Mouse (Mus musculus) hindbrain, embryonic 10.5 days (tissue): Measurements from ENCODE around the gene Proca1. TPM values are rescaled to one million over a fixed set of nuclear protein-coding genes. Genes with fewer than 3 reads are reported as not detected.

ENCODE experiments used
- DNase-seq: peaks from one replicate; pipeline ENCODE4 v3.0.0-alpha.2; 2017; ENCODE audit warnings: low spot score
- H3K27ac ChIP-seq: fragments of 300-500 bp; sonication (generic); 2 replicates; pipeline ENCODE4 v1.5.1; 2016; ENCODE audit warnings: mild to moderate bottlenecking, moderate library complexity
- H3K27me3 ChIP-seq: fragments of 300-500 bp; sonication (generic); 2 replicates; pipeline ENCODE4 v1.6.1; 2016; ENCODE audit warnings: mild to moderate bottlenecking; ENCODE audit not compliant: poor library complexity, insufficient read depth, severe bottlenecking
- H3K36me3 ChIP-seq: fragments of 300-500 bp; sonication (generic); 2 replicates; pipeline ENCODE4 v1.6.1; 2016; ENCODE audit warnings: mild to moderate bottlenecking, moderate library complexity
- H3K4me1 ChIP-seq: fragments of 300-500 bp; sonication (generic); replicated peaks from 2 replicates; pipeline ENCODE4 v1.6.1; 2016; ENCODE audit warnings: mild to moderate bottlenecking
- H3K4me3 ChIP-seq: fragments of 300-500 bp; sonication (generic); 2 replicates; pipeline ENCODE4 v1.5.1; 2016; ENCODE audit warnings: mild to moderate bottlenecking, moderate library complexity
- H3K9me3 ChIP-seq: fragments of 300-500 bp; sonication (generic); 2 replicates; pipeline ENCODE4 v1.6.1; 2016; ENCODE audit warnings: mild to moderate bottlenecking, moderate library complexity
- WGBS: fragments of 180-500 bp; shearing (Covaris S2); methylation state at CpG from one replicate; pipeline ENCODE4 v1.1.7; 2016; 5-methylcytosine and 5-hydroxymethylcytosine counted together
- polyA plus RNA-seq: library from polyadenylated mRNA; unstranded; fragments of >200 nt; fragmentation: Nextera tagmentation; extraction: Ambion mirVana; gene quantifications from 2 replicates; pipeline ENCODE4 v1.2.1, GENCODE M21; 2016

The Proca1 gene
- polyA plus RNA-seq, 1 experiment from 2014 or later, result 1.6 TPM

GRCm38 (mm10) chr11:78223586-78223985 is 30.4 kb downstream of the Proca1 start:
- DNase-seq, result no peak
- peaks cover 100% of the 10 kb centered on the region for H3K36me3 ChIP-seq
- H3K4me3 ChIP-seq, result no peak overlapping the region
- H3K27ac ChIP-seq, result no peak overlapping the region
- H3K4me1 ChIP-seq, result no peaks in the 10 kb centered on the region
- H3K9me3 ChIP-seq, result no peaks in the 10 kb centered on the region
- no peaks in the 10 kb centered on the region for H3K27me3 ChIP-seq
- 93% methylated on average over 4 of the region's 4 CpGs for WGBS

DNA sequence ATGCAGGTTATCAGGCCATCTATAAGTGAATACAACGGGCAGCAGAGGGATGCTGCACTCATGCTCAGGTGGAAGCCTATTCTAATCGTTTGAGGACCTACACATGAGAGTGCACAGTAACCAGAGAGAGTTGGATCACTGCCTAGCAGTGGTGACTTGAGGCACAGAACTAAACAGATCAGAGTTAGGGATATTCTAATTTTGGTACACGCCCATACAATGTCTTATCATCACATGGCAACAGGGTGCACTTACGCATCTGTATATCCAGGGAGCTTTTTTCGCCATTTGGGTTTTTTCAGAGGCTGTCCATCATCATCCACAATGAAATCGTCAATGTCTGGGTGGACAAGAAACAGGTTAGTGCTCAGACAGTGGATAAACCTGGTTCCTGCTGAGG is 38.3 kb downstream of the Proca1 start:
- no peaks in the 10 kb centered on the region for H3K4me1 ChIP-seq
- WGBS, result 91% methylated on average over 6 of the region's 6 CpGs
- no peak overlapping the region for H3K27ac ChIP-seq
- DNase-seq, result no peak
- no peaks in the 10 kb centered on the region for H3K9me3 ChIP-seq
- H3K4me3 ChIP-seq, result no peak overlapping the region
- H3K36me3 ChIP-seq, result peaks cover 98% of the 10 kb centered on the region
- no peaks in the 10 kb centered on the region for H3K27me3 ChIP-seq

DNA sequence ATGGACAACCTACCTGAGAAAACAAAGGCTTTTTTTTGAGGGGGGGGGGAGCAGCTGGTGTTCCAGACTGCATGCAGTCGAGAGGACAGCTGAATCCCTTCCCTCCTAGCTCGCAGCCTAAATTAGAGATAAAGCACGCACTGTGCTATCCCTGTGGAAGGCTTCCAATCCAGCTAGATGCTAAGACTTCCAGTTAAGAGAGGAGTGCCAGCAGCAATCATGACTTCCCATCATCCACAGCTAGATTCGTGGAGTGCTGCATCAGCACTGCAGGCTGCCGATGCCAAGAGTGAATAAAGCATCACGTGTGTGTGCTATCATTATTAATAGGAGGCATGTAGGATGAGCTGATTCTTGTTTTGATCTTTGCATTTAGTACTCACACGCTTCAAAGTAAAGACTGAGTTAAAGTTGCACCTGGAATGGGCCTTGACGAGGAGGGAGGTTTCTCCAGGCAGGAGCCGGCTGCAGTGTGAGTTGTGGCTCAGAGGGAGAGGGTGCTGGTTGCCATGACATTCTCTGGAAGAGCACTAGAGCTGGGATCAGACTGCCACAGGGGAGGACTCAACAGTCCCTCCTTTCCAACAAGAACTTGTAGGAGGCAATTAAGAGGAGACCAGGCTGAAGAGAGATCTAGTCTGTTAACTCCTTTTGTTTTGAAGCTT is 47.1 kb downstream of the Proca1 start:
- no peak for DNase-seq
- peaks cover 15% of the 10 kb centered on the region for H3K4me1 ChIP-seq

GRCm38 (mm10) chr11:78245261-78245626 is 52.1 kb downstream of the Proca1 start:
- H3K27ac ChIP-seq, result peak overlapping the region; percentile 95
- H3K4me1 ChIP-seq, result peaks cover 37% of the 10 kb centered on the region
- H3K9me3 ChIP-seq, result no peaks in the 10 kb centered on the region
- no peak for DNase-seq
- peak overlapping the region; percentile 99 for H3K4me3 ChIP-seq
- H3K36me3 ChIP-seq, result peaks cover 26% of the 10 kb centered on the region
- WGBS, result under 1% methylated on average over 19 of the region's 19 CpGs
- no peaks in the 10 kb centered on the region for H3K27me3 ChIP-seq

More for the DNA sequence above, 47.1 kb downstream of the Proca1 start:
- Histone ChIP-seq H3K4me3 (no peak overlapping the region), H3K36me3 (peaks cover 56% of the 10 kb centered on the region), H3K9me3 (no peaks in the 10 kb centered on the region), H3K27me3 (no peaks in the 10 kb centered on the region), H3K27ac (no peak overlapping the region)
- 91% methylated on average over 9 of the region's 9 CpGs for WGBS

DNA sequence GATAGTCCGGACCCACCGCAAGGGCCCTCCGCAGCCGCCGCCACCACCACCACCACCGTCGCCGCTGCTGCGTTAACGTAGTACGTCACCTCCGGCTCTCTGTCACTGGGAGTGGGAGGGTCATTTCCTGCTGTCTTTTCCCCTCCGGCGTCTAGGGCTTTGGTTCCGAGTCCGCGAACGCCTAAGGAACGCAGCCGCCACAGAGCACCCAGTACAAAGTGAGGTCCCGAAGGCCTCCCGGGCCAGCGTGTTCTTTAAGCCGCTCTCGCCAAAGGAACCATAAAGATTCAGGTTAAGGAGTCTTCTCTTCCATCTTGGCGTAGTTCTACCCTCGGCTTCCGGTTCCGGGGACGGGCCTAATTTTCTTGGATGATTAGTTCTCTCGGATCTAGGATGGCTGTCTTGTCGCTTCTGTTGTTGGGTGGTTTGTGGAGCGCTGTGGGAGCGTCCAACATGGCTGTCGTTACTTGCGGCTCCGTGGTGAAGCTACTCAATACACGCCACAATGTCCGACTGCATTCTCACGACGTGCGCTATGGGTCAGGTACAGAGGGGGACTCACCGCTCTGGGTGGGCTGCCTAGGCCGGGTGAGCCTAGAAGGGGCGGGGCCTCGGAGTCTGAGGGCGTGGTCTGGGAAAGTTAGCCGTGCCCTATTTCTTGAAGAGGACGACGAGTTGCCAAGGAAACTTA is 52.6 kb downstream of the Proca1 start, which contains the start of the genes Sdf2 and Supt6:
Sdf2 (plus strand) TSS at position 120 of the 691 bp plus-strand sequence.
Supt6 (minus strand) TSS at position 361 of the 691 bp plus-strand sequence.
- Histone ChIP-seq H3K4me1 (peaks cover 37% of the 10 kb centered on the region), H3K4me3 (peak within 1 kb of the TSS; percentile 99), H3K27ac (peak within 1 kb of the TSS; percentile 95), H3K36me3 (peaks cover 26% of the 10 kb centered on the region), H3K9me3 (no peaks in the 10 kb centered on the region), H3K27me3 (no peaks in the 10 kb centered on the region)
- peak; percentile 96 for DNase-seq
- WGBS, result under 1% methylated on average over 50 of the region's 50 CpGs

GRCm38 (mm10) chr11:78246318-78247011 is 53.3 kb downstream of the Proca1 start:
- Histone ChIP-seq H3K9me3 (no peaks in the 10 kb centered on the region), H3K4me1 (peaks cover 37% of the 10 kb centered on the region), H3K27ac (peak overlapping the region; percentile 95), H3K4me3 (peak overlapping the region; percentile 99), H3K27me3 (no peaks in the 10 kb centered on the region), H3K36me3 (peaks cover 30% of the 10 kb centered on the region)
- WGBS, result 56% methylated on average over 7 of the region's 7 CpGs
- DNase-seq, result no peak

DNA sequence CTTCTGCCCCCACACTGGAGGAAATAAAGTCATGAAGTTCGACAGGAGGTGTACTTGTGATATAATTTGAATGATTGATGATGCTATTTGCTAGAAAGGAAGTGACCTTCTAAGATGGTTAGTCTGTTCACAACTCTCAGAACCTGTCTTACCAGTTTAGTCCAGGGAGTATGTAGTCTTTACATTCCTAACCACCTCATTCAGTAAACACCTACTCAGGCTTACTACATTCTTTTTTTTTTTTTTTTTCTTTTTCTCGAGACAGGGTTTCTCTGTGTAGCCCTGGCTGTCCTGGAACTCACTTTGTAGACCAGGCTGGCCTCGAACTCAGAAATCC is 53.8 kb downstream of the Proca1 start:
- Histone ChIP-seq H3K27me3 (no peaks in the 10 kb centered on the region), H3K27ac (no peak overlapping the region), H3K4me1 (peaks cover 37% of the 10 kb centered on the region), H3K9me3 (no peaks in the 10 kb centered on the region), H3K36me3 (peaks cover 32% of the 10 kb centered on the region), H3K4me3 (peak overlapping the region; percentile 99; the same call in 1 of the 2 replicates)
- 78% methylated on average over 3 of the region's 3 CpGs for WGBS
- DNase-seq, result no peak

DNA sequence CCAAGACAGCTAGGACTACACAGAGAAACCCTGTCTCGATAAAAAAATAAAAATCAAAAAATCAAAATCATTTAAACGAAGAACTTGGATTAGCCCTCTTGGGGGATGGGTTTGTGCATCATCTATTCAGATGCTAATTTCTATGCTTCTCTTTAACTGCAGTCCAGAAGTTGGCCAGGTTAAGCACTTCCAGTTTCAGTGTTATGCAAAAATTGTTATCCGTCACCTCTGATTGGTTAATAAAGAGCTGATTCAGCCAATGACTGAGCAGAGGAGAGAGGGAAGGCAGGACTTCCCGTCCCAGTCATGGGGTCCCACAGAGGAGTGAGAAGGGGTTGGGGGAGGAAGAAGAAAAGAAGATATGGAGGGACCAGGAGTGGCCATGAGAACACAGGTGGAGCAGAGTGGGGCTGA is 54.5 kb downstream of the Proca1 start:
- Histone ChIP-seq H3K27me3 (no peaks in the 10 kb centered on the region), H3K4me1 (peaks cover 37% of the 10 kb centered on the region), H3K27ac (no peak overlapping the region), H3K9me3 (no peaks in the 10 kb centered on the region), H3K36me3 (peaks cover 37% of the 10 kb centered on the region), H3K4me3 (peak overlapping the region; percentile 26; the same call in 1 of the 2 replicates)
- no peak for DNase-seq
- 63% methylated on average over 4 of the region's 4 CpGs for WGBS

Other genes with a start within 250 kb of the Proca1 start
- 14.5 and 19.7 TPM in 2 replicates for gene Phf12, start 210.6 kb upstream of the Proca1 start, polyA plus RNA-seq
- gene Dhrs13, start 161.1 kb upstream of the Proca1 start, polyA plus RNA-seq, result 16.6 and 17.0 TPM in 2 replicates
- gene Flot2, start 155.5 kb upstream of the Proca1 start, polyA plus RNA-seq, result 73.0 and 76.3 TPM in 2 replicates
- gene Eral1, start 113.0 kb upstream of the Proca1 start, polyA plus RNA-seq, result 40.6 and 41.4 TPM in 2 replicates
- 29.2 and 33.8 TPM in 2 replicates for gene Fam222b, start 98.7 kb upstream of the Proca1 start, polyA plus RNA-seq
- gene Traf4, start 27.8 kb upstream of the Proca1 start, polyA plus RNA-seq, result 124 and 163 TPM in 2 replicates
- gene Nek8, start 16.7 kb upstream of the Proca1 start, polyA plus RNA-seq, result 11.3 and 12.1 TPM in 2 replicates
- gene Tlcd1, start 16.7 kb upstream of the Proca1 start, polyA plus RNA-seq, result 7.0 and 8.9 TPM in 2 replicates
- 1,007 and 1,099 TPM in 2 replicates for gene Rpl23a, start 9.8 kb upstream of the Proca1 start, polyA plus RNA-seq
- 71.8 and 80.5 TPM in 2 replicates for gene Rab34, start 5.0 kb upstream of the Proca1 start, polyA plus RNA-seq
- 53.6 and 63.8 TPM in 2 replicates for gene Sdf2, start 52.4 kb downstream of the Proca1 start, polyA plus RNA-seq
- gene Supt6, start 52.6 kb downstream of the Proca1 start, polyA plus RNA-seq, result 35.0 and 36.3 TPM in 2 replicates
- gene 2610507B11Rik, start 68.4 kb downstream of the Proca1 start, polyA plus RNA-seq, result 53.2 and 65.6 TPM in 2 replicates
- gene BC030499, start 97.4 kb downstream of the Proca1 start, polyA plus RNA-seq, result 0.52 and 0.93 TPM in 2 replicates
- 53.2 and 62.7 TPM in 2 replicates for gene Spag5, start 108.1 kb downstream of the Proca1 start, polyA plus RNA-seq
- gene Aldoc, start 129.6 kb downstream of the Proca1 start, polyA plus RNA-seq, result 2.5 and 3.1 TPM in 2 replicates
- gene Pigs, start 135.0 kb downstream of the Proca1 start, polyA plus RNA-seq, result 74.6 and 82.9 TPM in 2 replicates
- gene Unc119, start 150.1 kb downstream of the Proca1 start, polyA plus RNA-seq, result 59.1 and 76.7 TPM in 2 replicates
- not detected in 2 replicates for gene Foxn1, start 193.2 kb downstream of the Proca1 start, polyA plus RNA-seq
- gene Slc13a2, start 228.8 kb downstream of the Proca1 start, polyA plus RNA-seq, result not detected in 2 replicates